Mouse (Mus musculus): Measurements from ENCODE around the gene Nudt21.

The Nudt21 gene

GRCm38 (mm10) chr8:94036944-94037524 lies at the start of gene Nudt21, which contains the start of gene Ogfod1:
Gene Nudt21 (minus strand): TSS chr8:94037031.
Gene Ogfod1 (plus strand): TSS chr8:94037198.
- in situ Hi-C loops (cut with MboI, MseI), result loop anchor here (5.0 to 10.0 kb wide), 2 partner anchors 170 to 1458 kb away; partner anchors contain the start of gene Csnk2a2

- in situ Hi-C loops (cut with MboI, MseI), result no loop called here
These were observed 39.8 kb upstream of the Nudt21 start for GRCm38 (mm10) chr8:94076461-94077192.

- in situ Hi-C loops (cut with MboI, MseI), result no loop called here
These were observed 32.0 kb upstream of the Nudt21 start for GRCm38 (mm10) chr8:94068793-94069192.

- in situ Hi-C loops (cut with MboI, MseI), result no loop called here
These were observed 29.5 kb upstream of the Nudt21 start for GRCm38 (mm10) chr8:94066121-94066863.

GRCm38 (mm10) chr8:94057157-94057854 lies 20.5 kb upstream of the Nudt21 start:
- in situ Hi-C loops (cut with MboI, MseI), result no loop called here

GRCm38 (mm10) chr8:94052696-94053095 lies 15.9 kb upstream of the Nudt21 start:
- in situ Hi-C loops (cut with MboI, MseI), result no loop called here

- in situ Hi-C loops (cut with MboI, MseI), result no loop called here
These were observed 11.0 kb upstream of the Nudt21 start for GRCm38 (mm10) chr8:94047845-94048244.

GRCm38 (mm10) chr8:94037806-94038205 lies 975 bp upstream of the Nudt21 start:
- in situ Hi-C loops (cut with MboI, MseI), result loop anchor here (5.0 to 10.0 kb wide), 2 partner anchors 169 to 1457 kb away; partner anchors contain the start of gene Csnk2a2

- in situ Hi-C loops (cut with MboI, MseI), result loop anchor here (5.0 to 10.0 kb wide), 2 partner anchors 171 to 1458 kb away; partner anchors contain the start of gene Csnk2a2
These were observed 290 bp downstream of the Nudt21 start for GRCm38 (mm10) chr8:94036541-94036940.

GRCm38 (mm10) chr8:94035200-94035599 lies 1.6 kb downstream of the Nudt21 start:
- in situ Hi-C loops (cut with MboI, MseI), result loop anchor here (5.0 to 10.0 kb wide), 2 partner anchors 172 to 1460 kb away; partner anchors contain the start of gene Csnk2a2

GRCm38 (mm10) chr8:94033601-94034000 lies 3.2 kb downstream of the Nudt21 start:
- in situ Hi-C loops (cut with MboI, MseI), result loop anchor here (10.0 kb wide), 1 partner anchor 1461 kb away; the partner anchor contains the start of gene Csnk2a2

- in situ Hi-C loops (cut with MboI, MseI), result loop anchor here (10.0 kb wide), 1 partner anchor 1465 kb away; the partner anchor contains the start of gene Csnk2a2
These were observed 7.1 kb downstream of the Nudt21 start for GRCm38 (mm10) chr8:94029701-94030100.

- in situ Hi-C loops (cut with MboI, MseI), result loop anchor here (25.0 kb wide), 1 partner anchor 1738 kb away; no protein-coding TSS in a partner anchor
These were observed 12.9 kb downstream of the Nudt21 start for GRCm38 (mm10) chr8:94023916-94024315.

GRCm38 (mm10) chr8:94013026-94013612 lies 23.7 kb downstream of the Nudt21 start:
- in situ Hi-C loops (cut with MboI, MseI), result loop anchor here (25.0 kb wide), 1 partner anchor 1749 kb away; no protein-coding TSS in a partner anchor

GRCm38 (mm10) chr8:94012013-94012951 lies 24.5 kb downstream of the Nudt21 start, which contains the start of gene Amfr:
Gene Amfr (minus strand): TSS chr8:94012842.
- in situ Hi-C loops (cut with MboI, MseI), result loop anchor here (25.0 kb wide), 1 partner anchor 1750 kb away; no protein-coding TSS in a partner anchor

GRCm38 (mm10) chr8:94011076-94012012 lies 25.5 kb downstream of the Nudt21 start:
- in situ Hi-C loops (cut with MboI, MseI), result loop anchor here (25.0 kb wide), 1 partner anchor 1751 kb away; no protein-coding TSS in a partner anchor

- in situ Hi-C loops (cut with MboI, MseI), result loop anchor here (25.0 kb wide), 1 partner anchor 1752 kb away; no protein-coding TSS in a partner anchor
These were observed 26.6 kb downstream of the Nudt21 start for GRCm38 (mm10) chr8:94010101-94010705.
